Mouse (Mus musculus) lung, embryonic 16.5 days (tissue): ENCODE results near the gene Asb6. TPM values are rescaled to one million over a fixed set of nuclear protein-coding genes. Genes with fewer than 3 reads are reported as not detected.

Experiments used
- ATAC-seq: fragments of 200-750 bp; cut with Nextera tagmentation; 2 replicates; pipeline ENCODE4 v1.8.0; 2017; ENCODE audit warnings: low read depth, mild to moderate bottlenecking, moderate library complexity
- H3K27ac ChIP-seq: fragments of 300-500 bp; sonication (generic); 2 replicates; pipeline ENCODE4 v1.5.1; 2014; ENCODE audit warnings: mild to moderate bottlenecking, control low read depth, low read length
- H3K27me3 ChIP-seq: fragments of 300-500 bp; sonication (generic); 2 replicates; pipeline ENCODE4 v1.6.1; 2014; ENCODE audit warnings: low read depth, low read length, mixed read lengths; ENCODE audit not compliant: control insufficient read depth, insufficient read depth
- H3K36me3 ChIP-seq: fragments of 300-500 bp; sonication (generic); 2 replicates; pipeline ENCODE4 v1.6.1; 2014; ENCODE audit warnings: low read length; ENCODE audit not compliant: control insufficient read depth, insufficient read depth
- H3K4me1 ChIP-seq: fragments of 300-500 bp; sonication (generic); replicated peaks from 2 replicates; pipeline ENCODE4 v1.6.1; 2014; ENCODE audit warnings: low read length, mixed read lengths; ENCODE audit not compliant: control insufficient read depth, insufficient read depth
- H3K4me2 ChIP-seq: fragments of 300-500 bp; sonication (generic); 2 replicates; pipeline ENCODE4 v1.6.1; 2014; ENCODE audit warnings: low read depth, low read length, control low read depth
- H3K4me3 ChIP-seq: fragments of 300-500 bp; sonication (generic); 2 replicates; pipeline ENCODE4 v1.5.1; 2014; ENCODE audit warnings: mild to moderate bottlenecking, low read length, control low read depth
- H3K9ac ChIP-seq: fragments of 300-500 bp; sonication (generic); 2 replicates; pipeline ENCODE4 v1.6.1; 2014; ENCODE audit warnings: low read length, control low read depth
- H3K9me3 ChIP-seq: fragments of 300-500 bp; sonication (generic); 2 replicates; pipeline ENCODE4 v1.6.1; 2016; ENCODE audit warnings: low read length; ENCODE audit not compliant: control insufficient read depth
- WGBS: fragments of 180-500 bp; shearing (Covaris S2); extraction: QIAGEN DNeasy Blood & Tissue Kit; methylation state at CpG from one replicate; pipeline ENCODE4 v1.1.7; 2014; 5-methylcytosine and 5-hydroxymethylcytosine counted together
- polyA plus RNA-seq: library from polyadenylated mRNA; unstranded; fragments of >200 nt; fragmentation: Nextera tagmentation; extraction: Ambion mirVana; gene quantifications from 2 replicates; pipeline ENCODE4 v1.2.1, GENCODE M21; 2015

Gene Asb6
- 32.7 and 33.5 TPM in 2 replicates for polyA plus RNA-seq

DNA sequence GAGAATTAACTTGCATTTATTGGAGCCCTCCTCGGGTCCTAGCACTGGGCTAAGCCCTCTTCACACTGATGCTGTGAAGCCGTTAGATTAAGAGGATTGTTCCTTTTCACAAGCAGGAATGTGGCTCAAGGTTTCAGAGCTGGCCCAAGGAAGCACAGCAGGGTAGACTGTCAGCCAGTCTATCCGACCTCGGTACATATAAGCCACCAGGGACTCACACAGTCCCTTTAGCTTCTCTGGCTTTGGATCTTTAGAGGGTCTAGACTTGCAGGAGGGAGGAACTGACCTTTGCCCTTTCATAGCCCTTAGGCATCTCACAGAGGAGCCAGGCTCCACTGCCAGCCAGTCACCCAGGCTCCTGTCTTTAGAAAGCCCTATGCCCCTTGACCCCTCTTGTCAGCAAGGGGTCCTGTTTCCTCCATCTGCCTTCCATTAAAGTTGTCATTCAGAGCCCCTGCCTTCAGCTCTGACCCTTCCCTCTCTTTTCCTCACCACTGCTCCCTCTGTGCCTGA, at the start of gene Asb6:
Gene Asb6, minus strand, starts transcription at position 51 of the 513 bp plus-strand sequence.
- WGBS, result 26% methylated on average over 4 of the region's 4 CpGs

DNA sequence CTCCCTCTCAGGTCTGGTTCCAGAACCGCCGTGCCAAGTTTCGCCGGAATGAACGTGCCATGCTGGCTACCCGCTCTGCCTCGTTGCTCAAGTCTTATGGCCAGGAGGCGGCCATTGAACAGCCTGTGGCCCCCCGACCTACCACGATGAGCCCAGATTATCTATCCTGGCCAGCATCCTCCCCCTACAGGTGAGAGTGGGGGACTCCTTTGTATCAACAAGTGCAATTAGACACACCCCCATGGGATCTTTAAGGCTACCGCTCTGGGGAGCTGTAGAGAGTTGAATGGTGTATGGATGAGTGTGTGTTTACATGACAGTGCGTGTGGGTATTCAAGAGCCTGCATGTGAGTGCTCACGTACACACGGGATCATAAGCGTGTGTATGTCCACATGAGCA, 49.3 kb upstream of the Asb6 start:
- Histone ChIP-seq H3K9me3 (no peaks in the 10 kb centered on the region), H3K27ac (no peak overlapping the region), H3K9ac (no peak overlapping the region), H3K4me2 (no peak overlapping the region), H3K4me3 (no peak overlapping the region), H3K4me1 (peaks cover 19% of the 10 kb centered on the region), H3K27me3 (no peaks in the 10 kb centered on the region), H3K36me3 (peaks cover 2% of the 10 kb centered on the region; the same call in 1 of the 2 replicates)
- WGBS, result 89% methylated on average over 15 of the region's 15 CpGs
- no peak for ATAC-seq

More for the DNA sequence above, at the start of gene Asb6:
- ATAC-seq, result no peak
- Histone ChIP-seq H3K9ac (no peak within 1 kb of the TSS), H3K36me3 (peaks cover 3% of the 10 kb centered on the region), H3K4me1 (peaks cover 8% of the 10 kb centered on the region), H3K4me2 (no peak within 1 kb of the TSS), H3K27me3 (no peaks in the 10 kb centered on the region), H3K4me3 (no peak within 1 kb of the TSS), H3K9me3 (no peaks in the 10 kb centered on the region), H3K27ac (no peak within 1 kb of the TSS)

DNA sequence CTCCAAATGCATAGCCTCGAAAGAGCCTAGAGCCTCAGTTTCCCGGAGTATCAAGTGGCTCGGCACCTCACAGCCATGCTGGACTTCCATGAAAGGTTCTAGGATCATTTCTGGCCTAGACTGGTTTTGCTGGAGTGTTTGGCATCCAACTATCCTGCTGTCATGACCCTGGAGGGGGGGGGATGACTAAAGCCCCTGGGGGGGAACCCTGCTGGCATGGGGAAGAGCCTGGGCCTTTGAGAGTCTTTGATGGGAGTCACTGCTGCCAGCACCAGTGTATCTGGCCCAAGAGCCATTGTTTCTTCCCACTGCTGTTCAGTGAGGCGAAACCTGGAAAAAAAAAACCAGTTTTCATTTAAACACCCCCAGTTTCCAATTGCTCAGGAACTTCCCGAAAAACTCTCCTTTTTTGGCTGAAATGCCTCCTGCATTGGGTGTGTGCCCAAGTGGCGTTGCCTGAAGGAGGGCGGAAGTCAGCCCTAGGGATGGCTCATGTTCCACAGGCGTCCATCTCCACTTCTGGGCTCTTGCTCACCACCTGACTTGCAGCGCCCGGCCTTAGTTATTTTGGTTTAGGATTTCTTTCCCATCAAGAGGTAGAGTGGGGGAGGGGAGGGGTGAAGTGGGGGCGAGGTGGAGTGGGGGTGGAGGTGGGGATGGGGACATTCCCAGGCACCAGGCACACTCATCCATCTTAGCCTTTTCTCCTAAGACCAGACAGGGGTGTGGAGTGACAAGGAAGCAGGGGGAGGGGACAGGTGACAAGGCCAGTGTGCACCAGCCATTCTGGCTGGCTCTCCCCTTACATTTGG, 45.7 kb upstream of the Asb6 start:
- WGBS, result 43% methylated on average over 11 of the region's 11 CpGs
- Histone ChIP-seq H3K9ac (no peak overlapping the region), H3K27ac (no peak overlapping the region), H3K36me3 (peaks cover 2% of the 10 kb centered on the region; the same call in 1 of the 2 replicates), H3K4me2 (no peak overlapping the region), H3K9me3 (no peaks in the 10 kb centered on the region), H3K4me3 (no peak overlapping the region), H3K4me1 (peaks cover 21% of the 10 kb centered on the region), H3K27me3 (no peaks in the 10 kb centered on the region)
- ATAC-seq, result no peak

DNA sequence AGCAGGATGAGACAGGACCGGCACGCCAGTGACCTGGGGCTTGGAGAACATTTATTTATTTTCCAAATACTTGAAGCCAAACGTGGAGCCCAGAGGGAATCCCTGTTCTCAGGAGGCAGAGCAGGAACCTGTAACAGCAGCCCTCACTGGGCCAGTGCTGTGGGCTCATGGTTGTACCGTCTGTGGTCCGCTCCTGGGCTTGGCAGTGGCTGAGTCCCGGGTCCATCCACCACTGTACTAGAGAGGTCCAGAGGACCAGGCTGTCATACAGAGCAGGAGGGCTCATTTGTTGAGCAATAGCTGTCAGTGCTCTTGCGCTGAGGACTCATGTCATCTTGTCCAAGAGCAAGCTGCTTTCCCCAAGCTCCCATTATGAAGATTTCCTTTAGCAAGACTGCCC, 45.0 kb upstream of the Asb6 start:
- H3K36me3 ChIP-seq, result peaks cover 2% of the 10 kb centered on the region; the same call in 1 of the 2 replicates
- WGBS, result 53% methylated on average over 7 of the region's 7 CpGs
- no peak overlapping the region for H3K4me3 ChIP-seq
- H3K9ac ChIP-seq, result no peak overlapping the region
- ATAC-seq, result no peak
- H3K4me1 ChIP-seq, result peaks cover 21% of the 10 kb centered on the region
- no peak overlapping the region for H3K27ac ChIP-seq
- no peaks in the 10 kb centered on the region for H3K9me3 ChIP-seq
- no peak overlapping the region for H3K4me2 ChIP-seq
- no peaks in the 10 kb centered on the region for H3K27me3 ChIP-seq

DNA sequence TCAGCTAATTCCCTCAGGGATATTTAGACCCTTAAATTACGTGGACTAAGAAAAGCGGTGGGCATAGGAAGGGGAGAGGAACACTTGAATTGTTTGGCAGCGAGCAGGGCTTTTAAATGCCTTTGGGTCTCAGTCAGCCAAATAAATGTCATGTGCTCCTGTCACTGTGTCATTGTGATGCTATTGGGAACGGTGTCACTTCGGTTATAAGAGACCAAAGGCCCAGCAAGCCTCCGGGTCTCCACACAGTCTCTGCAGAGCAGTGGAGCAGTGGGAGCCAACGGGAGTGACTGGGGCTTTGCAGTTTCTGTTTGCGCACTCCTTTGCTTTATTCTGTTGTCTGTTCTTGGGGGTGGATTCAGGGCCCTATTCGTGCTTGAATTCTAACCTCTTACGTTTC, 44.3 kb upstream of the Asb6 start:
- H3K36me3 ChIP-seq, result peaks cover 2% of the 10 kb centered on the region; the same call in 1 of the 2 replicates
- H3K9ac ChIP-seq, result no peak overlapping the region

DNA sequence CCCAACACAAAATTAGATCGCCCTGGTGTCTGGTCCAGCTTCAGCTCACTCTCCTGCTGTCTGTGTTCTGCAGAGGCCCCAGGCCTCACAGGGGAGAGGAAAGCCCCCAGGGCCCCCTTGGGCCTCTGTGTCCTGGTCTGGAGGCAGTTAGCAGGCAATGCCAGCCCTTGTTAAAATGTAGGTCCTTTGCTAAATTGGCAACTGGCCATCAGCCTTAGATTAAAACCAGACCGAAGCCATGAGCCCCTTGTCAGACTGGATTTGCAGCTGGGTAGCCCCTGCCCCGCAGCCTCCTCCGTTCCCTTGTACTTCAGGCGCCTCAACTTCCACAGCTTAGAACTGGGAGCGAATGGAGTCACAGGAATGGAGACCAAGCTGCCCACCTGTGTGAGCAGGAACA, 42.5 kb upstream of the Asb6 start:
- 60% methylated on average over 6 of the region's 6 CpGs for WGBS
- no peaks in the 10 kb centered on the region for H3K27me3 ChIP-seq
- H3K9ac ChIP-seq, result no peak overlapping the region
- H3K9me3 ChIP-seq, result no peaks in the 10 kb centered on the region
- no peak overlapping the region for H3K4me2 ChIP-seq
- peaks cover 21% of the 10 kb centered on the region for H3K4me1 ChIP-seq
- no peak for ATAC-seq
- H3K27ac ChIP-seq, result no peak overlapping the region
- no peak overlapping the region for H3K4me3 ChIP-seq
- H3K36me3 ChIP-seq, result no peaks in the 10 kb centered on the region

More for the DNA sequence above, 44.3 kb upstream of the Asb6 start:
- peaks cover 21% of the 10 kb centered on the region for H3K4me1 ChIP-seq
- peak; percentile 54; the same call in 1 of the 2 replicates for ATAC-seq
- no peaks in the 10 kb centered on the region for H3K9me3 ChIP-seq
- WGBS, result 29% methylated on average over 10 of the region's 10 CpGs
- H3K27ac ChIP-seq, result 0 out of 2 replicates have a peak overlapping the region, but pooled peaks have one; percentile 4
- no peaks in the 10 kb centered on the region for H3K27me3 ChIP-seq
- no peak overlapping the region for H3K4me2 ChIP-seq
- no peak overlapping the region for H3K4me3 ChIP-seq

DNA sequence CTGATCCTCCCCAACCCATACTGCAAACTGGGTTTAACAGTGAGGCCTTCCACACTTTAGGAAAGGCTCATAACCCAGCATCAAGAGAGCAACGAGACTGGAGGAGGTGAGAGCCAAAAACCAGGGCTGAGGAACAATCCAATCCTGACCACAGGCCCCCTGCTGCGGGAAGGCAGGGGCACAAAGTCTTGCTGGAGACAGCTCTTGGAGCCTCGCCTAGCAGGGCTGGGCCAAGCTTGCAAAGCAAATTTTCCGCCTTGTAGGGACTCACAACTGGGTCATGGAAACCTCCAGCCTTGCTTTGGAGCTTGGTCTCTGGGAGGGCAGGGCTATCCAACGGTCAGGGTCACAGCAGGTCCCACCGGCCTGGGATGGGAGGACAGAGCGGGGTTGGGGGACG, 40.7 kb upstream of the Asb6 start:
- H3K27ac ChIP-seq, result no peak overlapping the region

DNA sequence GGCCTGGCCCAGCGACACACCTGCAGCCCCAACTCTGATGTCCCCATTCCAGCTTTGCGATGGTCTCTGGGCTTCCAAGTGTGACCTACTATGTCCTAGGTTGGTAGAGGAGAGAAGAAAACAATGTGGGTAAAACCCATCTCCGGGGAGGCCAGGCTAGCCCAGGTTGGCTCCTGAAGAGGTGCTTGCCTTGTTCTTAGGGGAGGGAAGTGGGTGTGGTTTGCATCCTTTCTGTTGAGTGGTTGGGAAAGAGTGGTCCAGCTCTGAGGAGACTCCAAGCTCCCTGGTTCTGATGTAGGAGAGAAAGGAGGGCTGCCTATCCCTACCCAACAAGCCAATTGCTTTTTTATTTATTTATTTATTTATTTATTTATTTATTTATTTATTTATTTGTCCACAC, 35.3 kb upstream of the Asb6 start:
- Histone ChIP-seq H3K4me1 (peaks cover 11% of the 10 kb centered on the region; the same call in 1 of the 2 replicates), H3K27ac (no peak overlapping the region), H3K27me3 (peaks cover 8% of the 10 kb centered on the region), H3K4me3 (no peak overlapping the region), H3K9ac (no peak overlapping the region), H3K36me3 (no peaks in the 10 kb centered on the region), H3K4me2 (no peak overlapping the region; the same call in 1 of the 2 replicates), H3K9me3 (no peaks in the 10 kb centered on the region)
- 47% methylated on average over 3 of the region's 3 CpGs for WGBS
- peak; percentile 23; the same call in 1 of the 2 replicates for ATAC-seq

More for the DNA sequence above, 40.7 kb upstream of the Asb6 start:
- no peaks in the 10 kb centered on the region for H3K36me3 ChIP-seq
- H3K4me1 ChIP-seq, result peaks cover 14% of the 10 kb centered on the region
- H3K4me2 ChIP-seq, result no peak overlapping the region
- peak; percentile 37; the same call in 1 of the 2 replicates for ATAC-seq
- no peak overlapping the region for H3K9ac ChIP-seq
- no peaks in the 10 kb centered on the region; the same call in 1 of the 2 replicates for H3K27me3 ChIP-seq
- no peaks in the 10 kb centered on the region for H3K9me3 ChIP-seq
- no peak overlapping the region for H3K4me3 ChIP-seq
- 62% methylated on average over 8 of the region's 8 CpGs for WGBS

DNA sequence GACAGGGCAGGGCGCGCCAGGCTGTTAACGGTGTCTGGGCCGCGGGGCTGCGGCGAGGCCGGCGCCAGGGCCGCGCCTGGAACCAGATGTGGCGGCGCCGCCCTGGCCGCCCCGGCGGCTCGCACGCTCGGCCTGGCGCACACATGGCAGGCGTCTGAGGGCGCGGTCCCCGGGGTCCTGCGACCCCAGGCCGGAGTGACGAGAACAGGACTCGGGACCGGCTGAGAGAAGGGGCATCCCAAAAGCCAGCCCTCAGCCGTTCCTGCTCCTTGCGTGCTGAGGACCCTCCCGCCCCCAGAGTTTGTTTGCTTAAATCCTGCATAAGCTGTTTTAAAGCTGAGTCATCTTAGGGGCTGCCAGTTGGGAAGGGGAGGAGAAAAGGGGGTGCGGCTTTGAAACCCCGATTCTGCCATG, 34.8 kb upstream of the Asb6 start:
- under 1% methylated on average over 26 of the region's 35 CpGs for WGBS
- no peaks in the 10 kb centered on the region for H3K9me3 ChIP-seq
- H3K4me3 ChIP-seq, result peak overlapping the region; percentile 39
- peaks cover 11% of the 10 kb centered on the region; the same call in 1 of the 2 replicates for H3K4me1 ChIP-seq
- peak; percentile 50 for ATAC-seq
- H3K27me3 ChIP-seq, result peaks cover 8% of the 10 kb centered on the region
- H3K27ac ChIP-seq, result no peak overlapping the region
- H3K9ac ChIP-seq, result peak overlapping the region; percentile 57
- peak overlapping the region; percentile 60 for H3K4me2 ChIP-seq
- no peaks in the 10 kb centered on the region for H3K36me3 ChIP-seq
